Mouse (Mus musculus) midbrain, embryonic 13.5 days (tissue): Measurements from ENCODE around the gene Cep78. TPM values are rescaled to one million over a fixed set of nuclear protein-coding genes. Genes with fewer than 3 reads are reported as not detected.

ENCODE experiments used
- ATAC-seq: fragments of 200-750 bp; cut with Nextera tagmentation; 2 replicates; pipeline ENCODE4 v1.8.0; 2017; ENCODE audit warnings: mild to moderate bottlenecking, moderate TSS enrichment, moderate library complexity
- H3K27ac ChIP-seq: fragments of 300-500 bp; sonication (generic); 2 replicates; pipeline ENCODE4 v1.5.1; 2015; ENCODE audit warnings: inconsistent platforms, mild to moderate bottlenecking, moderate library complexity
- H3K27me3 ChIP-seq: fragments of 300-500 bp; sonication (generic); 2 replicates; pipeline ENCODE4 v1.6.1; 2015; ENCODE audit warnings: mild to moderate bottlenecking, inconsistent platforms
- H3K36me3 ChIP-seq: fragments of 300-500 bp; sonication (generic); 2 replicates; pipeline ENCODE4 v1.6.1; 2015; ENCODE audit warnings: mild to moderate bottlenecking, inconsistent platforms
- H3K4me1 ChIP-seq: fragments of 300-500 bp; sonication (generic); replicated peaks from 2 replicates; pipeline ENCODE4 v1.6.1; 2015; ENCODE audit warnings: inconsistent platforms
- H3K4me2 ChIP-seq: fragments of 300-500 bp; sonication (generic); replicated peaks from 2 replicates; pipeline ENCODE4 v1.6.1; 2015; ENCODE audit warnings: moderate library complexity, mild to moderate bottlenecking, inconsistent platforms
- H3K4me3 ChIP-seq: fragments of 300-500 bp; sonication (generic); replicated peaks from 2 replicates; pipeline ENCODE4 v1.5.1; 2015; ENCODE audit warnings: mild to moderate bottlenecking, inconsistent platforms
- H3K9ac ChIP-seq: fragments of 300-500 bp; sonication (generic); replicated peaks from 2 replicates; pipeline ENCODE4 v1.6.1; 2015; ENCODE audit warnings: mild to moderate bottlenecking, inconsistent platforms
- H3K9me3 ChIP-seq: fragments of 300-500 bp; sonication (generic); 2 replicates; pipeline ENCODE4 v1.6.1; 2016; ENCODE audit warnings: mild to moderate bottlenecking, inconsistent platforms
- WGBS: fragments of 180-500 bp; shearing (Covaris S2); methylation state at CpG from one replicate; pipeline ENCODE4 v1.1.7; 2015; 5-methylcytosine and 5-hydroxymethylcytosine counted together
- polyA plus RNA-seq: library from polyadenylated mRNA; unstranded; fragments of >200 nt; fragmentation: Nextera tagmentation; extraction: Ambion mirVana; gene quantifications from 2 replicates; pipeline ENCODE4 v1.2.1, GENCODE M21; 2015

The Cep78 gene
- polyA plus RNA-seq, 1 experiment from 2014 or later: 45.4 TPM

GRCm38 (mm10) chr19:16007131-16007530, 22.3 kb upstream of the Cep78 start:
- no peak overlapping the region for H3K4me2 ChIP-seq
- 93% methylated on average over 8 of the region's 8 CpGs for WGBS
- H3K4me3 ChIP-seq: no peak overlapping the region
- H3K36me3 ChIP-seq: no peaks in the 10 kb centered on the region
- no peak overlapping the region for H3K9ac ChIP-seq
- no peaks in the 10 kb centered on the region for H3K9me3 ChIP-seq
- H3K4me1 ChIP-seq: peaks cover 3% of the 10 kb centered on the region; the same call in 1 of the 2 replicates
- no peaks in the 10 kb centered on the region for H3K27me3 ChIP-seq
- no peak overlapping the region for H3K27ac ChIP-seq
- ATAC-seq: no peak

- H3K27ac ChIP-seq: no peak overlapping the region
- 1% methylated on average over 3 of the region's 3 CpGs for WGBS
Measured at GRCm38 (mm10) chr19:15998157-15998556, 13.4 kb upstream of the Cep78 start.

GRCm38 (mm10) chr19:15996901-15997564, 12.2 kb upstream of the Cep78 start:
- peak; percentile 94 for ATAC-seq
- H3K9ac ChIP-seq: peak overlapping the region; percentile 28
- H3K36me3 ChIP-seq: no peaks in the 10 kb centered on the region
- WGBS: 34% methylated on average over 12 of the region's 12 CpGs
- H3K27ac ChIP-seq: peak overlapping the region; percentile 82
- peak overlapping the region; percentile 44 for H3K4me2 ChIP-seq
- H3K27me3 ChIP-seq: no peaks in the 10 kb centered on the region
- H3K4me3 ChIP-seq: 0 out of 2 replicates have a peak overlapping the region, but pooled peaks have one; percentile 10
- H3K4me1 ChIP-seq: peaks cover 10% of the 10 kb centered on the region; the same call in 1 of the 2 replicates
- H3K9me3 ChIP-seq: no peaks in the 10 kb centered on the region

More at GRCm38 (mm10) chr19:15998157-15998556, 13.4 kb upstream of the Cep78 start:
- no peak overlapping the region for H3K9ac ChIP-seq
- H3K4me1 ChIP-seq: peaks cover 10% of the 10 kb centered on the region; the same call in 1 of the 2 replicates
- H3K4me3 ChIP-seq: no peak overlapping the region
- no peaks in the 10 kb centered on the region for H3K36me3 ChIP-seq
- no peaks in the 10 kb centered on the region for H3K27me3 ChIP-seq
- no peaks in the 10 kb centered on the region for H3K9me3 ChIP-seq
- no peak overlapping the region for H3K4me2 ChIP-seq
- peak; percentile 28; the same call in 1 of the 2 replicates for ATAC-seq

- H3K4me2 ChIP-seq: no peak overlapping the region
- no peak for ATAC-seq
- no peak overlapping the region for H3K4me3 ChIP-seq
- H3K9ac ChIP-seq: no peak overlapping the region
- H3K27ac ChIP-seq: no peak overlapping the region
- H3K4me1 ChIP-seq: peaks cover 7% of the 10 kb centered on the region; the same call in 1 of the 2 replicates
- H3K27me3 ChIP-seq: no peaks in the 10 kb centered on the region
- no peaks in the 10 kb centered on the region for H3K9me3 ChIP-seq
- 83% methylated on average over 1 of the region's 1 CpGs for WGBS
- H3K36me3 ChIP-seq: no peaks in the 10 kb centered on the region
Measured at GRCm38 (mm10) chr19:15990102-15990501, 5.3 kb upstream of the Cep78 start.

GRCm38 (mm10) chr19:15985172-15985713, 454 bp upstream of the Cep78 start:
- Histone ChIP-seq H3K4me3 (peak overlapping the region; percentile 85), H3K4me2 (peak overlapping the region; percentile 68), H3K4me1 (peaks cover 37% of the 10 kb centered on the region), H3K9ac (peak overlapping the region; percentile 91), H3K9me3 (no peaks in the 10 kb centered on the region), H3K27me3 (no peaks in the 10 kb centered on the region), H3K36me3 (no peaks in the 10 kb centered on the region), H3K27ac (peak overlapping the region; percentile 95)
- ATAC-seq: peak; percentile 21; the same call in 1 of the 2 replicates
- WGBS: 30% methylated on average over 10 of the region's 10 CpGs

- Histone ChIP-seq H3K9me3 (no peaks in the 10 kb centered on the region), H3K4me3 (peak overlapping the region; percentile 85), H3K36me3 (peaks cover under 1% of the 10 kb centered on the region), H3K4me2 (peak overlapping the region; percentile 68), H3K27me3 (no peaks in the 10 kb centered on the region), H3K27ac (peak overlapping the region; percentile 95), H3K9ac (peak overlapping the region; percentile 91), H3K4me1 (peaks cover 37% of the 10 kb centered on the region)
- ATAC-seq: peak; percentile 49
- WGBS: 48% methylated on average over 15 of the region's 15 CpGs
Measured at GRCm38 (mm10) chr19:15983739-15984344, 947 bp downstream of the Cep78 start.

- 35% methylated on average over 9 of the region's 10 CpGs for WGBS
- peak overlapping the region; percentile 85 for H3K4me3 ChIP-seq
- no peaks in the 10 kb centered on the region for H3K27me3 ChIP-seq
- H3K27ac ChIP-seq: no peak overlapping the region
- peaks cover 37% of the 10 kb centered on the region for H3K4me1 ChIP-seq
- H3K9me3 ChIP-seq: no peaks in the 10 kb centered on the region
- peak overlapping the region; percentile 68 for H3K4me2 ChIP-seq
- no peak overlapping the region for H3K9ac ChIP-seq
- peaks cover 4% of the 10 kb centered on the region for H3K36me3 ChIP-seq
- ATAC-seq: no peak
Measured at GRCm38 (mm10) chr19:15982926-15983738, 1.7 kb downstream of the Cep78 start.

- ATAC-seq: no peak
- Histone ChIP-seq H3K36me3 (peaks cover 15% of the 10 kb centered on the region), H3K9ac (no peak overlapping the region), H3K4me3 (no peak overlapping the region), H3K4me2 (peak overlapping the region; percentile 26; the same call in 1 of the 2 replicates), H3K27me3 (no peaks in the 10 kb centered on the region), H3K9me3 (no peaks in the 10 kb centered on the region), H3K27ac (no peak overlapping the region), H3K4me1 (peaks cover 37% of the 10 kb centered on the region)
- whole genome bisulfite sequencing: 59% methylated on average over 4 of the region's 4 CpGs
Measured at GRCm38 (mm10) chr19:15981861-15982260, 2.9 kb downstream of the Cep78 start.

- H3K4me3 ChIP-seq: no peak overlapping the region
- no peak overlapping the region for H3K4me2 ChIP-seq
- peaks cover 90% of the 10 kb centered on the region for H3K36me3 ChIP-seq
- H3K4me1 ChIP-seq: no peaks in the 10 kb centered on the region
- no peaks in the 10 kb centered on the region for H3K9me3 ChIP-seq
- ATAC-seq: no peak
- no peak overlapping the region for H3K9ac ChIP-seq
- no peak overlapping the region for H3K27ac ChIP-seq
- H3K27me3 ChIP-seq: no peaks in the 10 kb centered on the region
- 82% methylated on average over 4 of the region's 4 CpGs for WGBS
Measured at GRCm38 (mm10) chr19:15973365-15973764, 11.4 kb downstream of the Cep78 start.

GRCm38 (mm10) chr19:15965082-15965481, 19.7 kb downstream of the Cep78 start:
- Histone ChIP-seq H3K27me3 (no peaks in the 10 kb centered on the region), H3K4me2 (no peak overlapping the region), H3K9ac (no peak overlapping the region), H3K27ac (no peak overlapping the region), H3K36me3 (peaks cover 80% of the 10 kb centered on the region), H3K4me1 (no peaks in the 10 kb centered on the region), H3K4me3 (no peak overlapping the region), H3K9me3 (no peaks in the 10 kb centered on the region)
- ATAC-seq: peak; percentile 90
- 58% methylated on average over 3 of the region's 3 CpGs for WGBS

GRCm38 (mm10) chr19:15964533-15964932, 20.3 kb downstream of the Cep78 start:
- Histone ChIP-seq H3K27me3 (no peaks in the 10 kb centered on the region), H3K9me3 (no peaks in the 10 kb centered on the region), H3K4me1 (no peaks in the 10 kb centered on the region), H3K4me3 (no peak overlapping the region), H3K4me2 (no peak overlapping the region), H3K9ac (no peak overlapping the region), H3K27ac (no peak overlapping the region), H3K36me3 (peaks cover 79% of the 10 kb centered on the region)
- WGBS: 94% methylated on average over 7 of the region's 7 CpGs
- peak; percentile 49; the same call in 1 of the 2 replicates for ATAC-seq
